Mouse (Mus musculus) heart, embryonic 11.5 days (tissue): ENCODE data around the gene Rpl7l1. TPM values are rescaled to one million over a fixed set of nuclear protein-coding genes. Genes with fewer than 3 reads are reported as not detected.

Experiments
- ATAC-seq: fragments of 200-750 bp; cut with Nextera tagmentation; replicated peaks from 2 replicates; pipeline ENCODE4 v1.8.0; 2017; ENCODE audit warnings: moderate library complexity; ENCODE audit not compliant: insufficient number of reproducible peaks, low FRiP score, low TSS enrichment
- H3K27ac ChIP-seq: fragments of 300-500 bp; sonication (generic); 2 replicates; pipeline ENCODE4 v1.5.1; 2014; ENCODE audit warnings: mild to moderate bottlenecking, low read depth, low read length
- H3K27me3 ChIP-seq: fragments of 300-500 bp; sonication (generic); 2 replicates; pipeline ENCODE4 v1.6.1; 2014; ENCODE audit warnings: mild to moderate bottlenecking, low read length, mixed read lengths; ENCODE audit not compliant: control insufficient read depth, insufficient read depth
- H3K36me3 ChIP-seq: fragments of 300-500 bp; sonication (generic); 2 replicates; pipeline ENCODE4 v1.6.1; 2014; ENCODE audit warnings: mild to moderate bottlenecking, low read length, moderate library complexity, mixed read lengths; ENCODE audit not compliant: control insufficient read depth, insufficient read depth
- H3K4me1 ChIP-seq: fragments of 300-500 bp; sonication (generic); 2 replicates; pipeline ENCODE4 v1.6.1; 2014; ENCODE audit warnings: low read length; ENCODE audit not compliant: control insufficient read depth, insufficient read depth
- H3K4me2 ChIP-seq: fragments of 300-500 bp; sonication (generic); 2 replicates; pipeline ENCODE4 v1.6.1; 2014; ENCODE audit warnings: mild to moderate bottlenecking, moderate library complexity
- H3K4me3 ChIP-seq: fragments of 300-500 bp; sonication (generic); 2 replicates; pipeline ENCODE4 v1.5.1; 2014; ENCODE audit warnings: low read depth, low read length
- H3K9ac ChIP-seq: fragments of 300-500 bp; sonication (generic); 2 replicates; pipeline ENCODE4 v1.6.1; 2014; ENCODE audit warnings: mild to moderate bottlenecking, low read depth, low read length, moderate library complexity
- H3K9me3 ChIP-seq: fragments of 300-500 bp; sonication (generic); replicated peaks from 2 replicates; pipeline ENCODE4 v1.6.1; 2016; ENCODE audit warnings: low read length; ENCODE audit not compliant: control insufficient read depth
- WGBS: fragments of 180-500 bp; shearing (Covaris S2); extraction: QIAGEN DNeasy Blood & Tissue Kit; methylation state at CpG from one replicate; pipeline ENCODE4 v1.1.7; 2014; ENCODE audit not compliant: insufficient replicate concordance; 5-methylcytosine and 5-hydroxymethylcytosine counted together
- polyA plus RNA-seq: library from polyadenylated mRNA; unstranded; fragments of >200 nt; fragmentation: Nextera tagmentation; extraction: Ambion mirVana; gene quantifications from 2 replicates; pipeline ENCODE4 v1.2.1, GENCODE M21; 2014

The Rpl7l1 gene
- polyA plus RNA-seq, 1 experiment from 2014 or later: 116 TPM

DNA sequence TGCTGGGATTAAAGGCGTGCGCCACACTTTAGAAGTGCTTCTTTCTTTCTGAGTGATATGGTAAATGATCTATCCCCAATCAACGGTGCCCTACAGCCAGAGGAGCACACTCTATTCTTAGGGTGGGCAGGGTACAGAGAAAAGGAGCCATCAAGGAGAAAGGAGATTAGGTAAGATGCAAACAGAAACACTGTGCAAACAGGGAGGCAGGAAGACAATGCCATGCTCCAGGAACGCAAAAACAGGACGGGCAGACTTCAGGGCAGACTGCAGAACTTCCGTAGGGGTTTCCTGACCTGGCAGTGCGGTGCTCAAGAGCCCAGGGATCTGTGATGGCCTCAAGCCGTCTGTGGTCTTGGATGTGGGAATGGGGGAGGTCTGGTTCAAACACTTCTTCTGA lies 31.2 kb upstream of the Rpl7l1 start:
- Histone ChIP-seq H3K9ac (no peak overlapping the region), H3K4me1 (no peaks in the 10 kb centered on the region), H3K9me3 (no peaks in the 10 kb centered on the region), H3K4me3 (no peak overlapping the region), H3K4me2 (no peak overlapping the region), H3K36me3 (0 out of 2 replicates have a peak, but pooled peaks cover 3% of the 10 kb centered on the region), H3K27ac (no peak overlapping the region), H3K27me3 (no peaks in the 10 kb centered on the region)
- 80% methylated on average over 8 of the region's 8 CpGs for WGBS
- no peak for ATAC-seq

DNA sequence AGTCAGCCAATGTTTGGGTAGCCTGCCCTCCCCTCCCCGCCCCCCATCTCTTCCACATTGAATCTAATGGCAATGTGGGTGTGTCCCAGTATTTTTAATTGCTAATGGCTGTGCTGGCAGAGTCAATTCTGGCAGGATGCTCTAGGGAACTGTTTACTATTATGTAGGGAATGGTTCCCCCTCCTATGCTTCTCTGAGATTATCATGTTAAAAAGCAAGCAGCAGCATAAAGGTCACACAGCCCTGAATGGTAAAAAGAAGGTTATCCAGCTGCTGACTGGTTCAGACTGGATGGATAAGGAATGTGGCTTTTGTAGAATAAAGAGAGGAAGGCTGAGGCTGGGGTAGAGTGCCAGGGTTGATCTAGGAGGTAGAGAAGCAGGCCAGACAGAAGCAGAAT lies 30.0 kb upstream of the Rpl7l1 start:
- H3K27ac ChIP-seq: no peak overlapping the region
- H3K9me3 ChIP-seq: no peaks in the 10 kb centered on the region
- H3K4me3 ChIP-seq: no peak overlapping the region
- 81% methylated on average over 1 of the region's 1 CpGs for WGBS
- no peak overlapping the region for H3K4me2 ChIP-seq
- H3K27me3 ChIP-seq: no peaks in the 10 kb centered on the region
- ATAC-seq: no peak
- no peaks in the 10 kb centered on the region for H3K4me1 ChIP-seq
- no peak overlapping the region for H3K9ac ChIP-seq
- H3K36me3 ChIP-seq: 0 out of 2 replicates have a peak, but pooled peaks cover 3% of the 10 kb centered on the region

DNA sequence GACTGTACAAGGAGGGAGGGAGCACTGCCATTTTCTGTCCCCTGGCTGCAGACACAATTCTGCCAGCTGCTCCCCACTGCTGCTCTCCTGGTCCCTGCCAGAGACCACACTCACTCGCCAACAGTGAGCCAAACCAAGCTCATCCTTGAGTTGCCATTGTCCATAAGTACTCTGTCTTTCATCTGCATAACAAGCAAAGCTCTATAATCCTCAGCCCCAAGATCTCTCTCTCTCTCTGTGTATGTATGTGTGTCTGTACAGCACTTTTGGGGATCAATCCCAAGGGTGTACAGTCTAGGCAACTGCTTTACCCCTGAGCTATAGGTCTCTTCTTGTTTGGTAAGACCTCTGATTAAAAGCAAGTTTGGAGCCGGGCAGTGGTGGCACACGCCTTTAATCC lies 28.2 kb upstream of the Rpl7l1 start:
- Histone ChIP-seq H3K4me2 (no peak overlapping the region), H3K27me3 (no peaks in the 10 kb centered on the region), H3K9ac (no peak overlapping the region), H3K9me3 (no peaks in the 10 kb centered on the region), H3K27ac (no peak overlapping the region), H3K36me3 (peaks cover 8% of the 10 kb centered on the region), H3K4me3 (no peak overlapping the region), H3K4me1 (no peaks in the 10 kb centered on the region)
- WGBS: 85% methylated on average over 3 of the region's 3 CpGs
- no peak for ATAC-seq

DNA sequence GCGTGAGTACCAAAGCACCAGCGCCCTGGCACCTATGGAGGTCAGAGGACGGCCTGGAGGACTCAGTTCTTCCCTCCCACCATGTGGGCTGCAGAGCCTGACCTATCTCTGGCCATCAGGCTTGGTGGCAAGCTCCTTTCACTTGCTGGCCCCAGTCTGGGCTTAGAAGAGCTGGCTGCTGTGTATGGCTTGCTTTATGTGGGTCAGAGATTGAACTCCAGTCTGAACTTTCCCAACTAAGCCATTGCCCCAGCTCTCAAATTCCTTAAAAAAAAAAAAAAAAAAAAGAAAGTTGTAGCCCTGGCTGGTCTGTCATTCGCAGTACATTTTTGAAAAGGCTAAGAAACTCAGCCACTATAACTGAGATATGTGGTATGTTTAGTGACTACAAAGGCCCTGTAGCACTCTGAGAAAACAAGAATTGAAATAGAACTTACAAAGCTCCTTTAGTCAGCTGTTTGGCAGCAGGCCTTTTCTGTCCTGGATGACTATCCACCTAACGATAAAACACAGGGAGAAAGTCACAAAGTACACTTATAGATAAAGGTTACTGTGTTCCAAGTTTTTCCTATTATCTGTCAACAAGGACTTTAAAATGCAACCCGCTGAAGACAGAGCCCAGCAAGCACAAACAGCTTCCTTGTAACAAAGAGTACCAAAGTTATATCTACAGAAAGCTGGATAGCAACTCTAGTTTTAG lies 26.8 kb upstream of the Rpl7l1 start:
- Histone ChIP-seq H3K36me3 (peaks cover 11% of the 10 kb centered on the region), H3K27me3 (no peaks in the 10 kb centered on the region), H3K4me3 (no peak overlapping the region), H3K27ac (no peak overlapping the region), H3K9ac (no peak overlapping the region), H3K9me3 (no peaks in the 10 kb centered on the region), H3K4me1 (no peaks in the 10 kb centered on the region), H3K4me2 (no peak overlapping the region)
- no peak for ATAC-seq
- 79% methylated on average over 6 of the region's 6 CpGs for WGBS

DNA sequence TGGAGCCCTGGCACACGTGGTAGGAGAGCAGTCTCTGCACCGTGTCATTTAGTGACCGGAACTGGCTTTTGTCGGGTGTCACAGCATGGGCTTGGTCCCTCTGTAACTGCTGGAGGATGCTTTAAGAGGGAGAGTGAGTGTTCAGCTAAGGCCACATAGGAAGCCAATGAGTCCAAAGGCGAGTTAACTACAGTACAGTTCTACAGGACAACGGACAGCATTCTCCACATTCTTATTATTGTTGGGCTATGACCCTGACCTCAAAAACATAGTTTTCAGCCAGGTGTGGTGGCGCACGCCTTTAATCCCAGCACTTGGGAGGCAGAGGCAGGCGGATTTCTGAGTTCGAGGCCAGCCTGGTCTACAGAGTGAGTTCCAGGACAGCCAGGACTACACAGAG lies 25.9 kb upstream of the Rpl7l1 start:
- no peaks in the 10 kb centered on the region for H3K9me3 ChIP-seq
- no peak overlapping the region for H3K27ac ChIP-seq
- ATAC-seq: no peak
- no peak overlapping the region for H3K4me3 ChIP-seq
- H3K4me2 ChIP-seq: no peak overlapping the region
- H3K36me3 ChIP-seq: peaks cover 7% of the 10 kb centered on the region
- no peak overlapping the region for H3K9ac ChIP-seq
- H3K4me1 ChIP-seq: no peaks in the 10 kb centered on the region
- WGBS: 89% methylated on average over 10 of the region's 10 CpGs
- H3K27me3 ChIP-seq: no peaks in the 10 kb centered on the region

DNA sequence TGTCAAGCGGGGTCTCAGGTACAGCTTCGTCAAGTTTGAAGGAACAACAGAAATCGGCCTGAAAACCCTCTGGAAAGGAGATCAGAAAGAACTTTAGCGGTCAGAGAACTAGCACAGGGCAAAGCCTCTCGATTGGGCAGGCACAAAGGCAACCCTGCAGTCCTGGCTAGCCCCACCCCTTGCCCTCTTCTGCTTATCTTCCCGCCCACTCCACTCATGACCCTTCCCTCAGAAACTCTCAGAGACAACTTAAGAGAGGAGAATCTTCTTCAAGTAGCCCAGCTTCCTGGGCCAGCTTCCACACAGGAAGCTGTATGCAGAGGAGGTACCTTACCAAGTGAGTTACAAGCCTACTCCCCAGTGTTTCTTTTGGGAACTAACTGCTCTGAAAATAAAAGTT lies 19.3 kb upstream of the Rpl7l1 start:
- 81% methylated on average over 6 of the region's 6 CpGs for WGBS
- H3K4me2 ChIP-seq: no peak overlapping the region
- H3K27ac ChIP-seq: no peak overlapping the region
- H3K9ac ChIP-seq: no peak overlapping the region
- H3K36me3 ChIP-seq: peaks cover 12% of the 10 kb centered on the region
- no peak overlapping the region for H3K4me3 ChIP-seq
- H3K4me1 ChIP-seq: 0 out of 2 replicates have a peak, but pooled peaks cover 3% of the 10 kb centered on the region
- no peaks in the 10 kb centered on the region for H3K27me3 ChIP-seq
- no peaks in the 10 kb centered on the region for H3K9me3 ChIP-seq
- ATAC-seq: no peak

DNA sequence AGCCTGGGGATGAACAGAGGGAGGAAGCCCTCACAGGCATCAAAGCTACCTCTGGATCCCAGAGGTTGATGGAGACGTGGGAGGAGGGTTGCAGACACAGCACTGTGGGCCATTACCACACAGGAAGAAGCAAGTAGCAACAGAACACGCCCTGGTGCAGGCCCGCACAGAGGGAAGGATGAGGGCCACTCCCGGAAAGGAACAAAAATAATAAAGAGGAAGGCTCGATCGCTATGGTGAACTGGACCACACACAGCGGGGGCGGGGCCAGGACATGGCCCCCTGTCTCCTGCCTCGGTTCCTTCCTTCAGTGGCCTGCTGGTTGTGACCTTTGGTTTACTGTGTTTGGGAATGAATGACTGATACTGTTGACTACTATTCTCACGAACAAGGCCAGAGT lies 17.2 kb upstream of the Rpl7l1 start:
- no peak for ATAC-seq
- H3K4me2 ChIP-seq: no peak overlapping the region
- no peak overlapping the region for H3K9ac ChIP-seq
- WGBS: 83% methylated on average over 10 of the region's 10 CpGs
- 0 out of 2 replicates have a peak, but pooled peaks cover 3% of the 10 kb centered on the region for H3K4me1 ChIP-seq
- no peaks in the 10 kb centered on the region for H3K27me3 ChIP-seq
- H3K9me3 ChIP-seq: no peaks in the 10 kb centered on the region
- no peak overlapping the region for H3K27ac ChIP-seq
- peaks cover 8% of the 10 kb centered on the region for H3K36me3 ChIP-seq
- no peak overlapping the region for H3K4me3 ChIP-seq

DNA sequence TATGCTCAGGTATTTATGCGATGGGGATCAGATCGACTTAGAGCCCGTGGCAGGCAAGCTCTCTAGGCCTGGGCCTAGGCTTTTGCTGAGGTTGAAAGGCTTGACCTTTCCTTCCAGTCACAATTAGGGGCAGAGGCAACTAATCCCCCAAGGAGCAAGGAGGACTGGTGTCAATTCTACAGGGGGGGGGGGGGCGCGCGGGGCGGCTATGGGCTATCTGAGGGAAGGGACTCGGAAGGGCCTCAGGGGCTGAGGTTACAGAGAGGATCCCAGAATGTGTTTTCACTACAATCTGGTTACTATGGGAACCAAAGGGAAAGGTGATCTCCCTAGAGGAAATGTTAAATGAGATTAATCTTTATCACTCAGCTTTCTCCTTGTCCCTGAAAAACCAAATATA lies 14.9 kb upstream of the Rpl7l1 start:
- no peak for ATAC-seq
- Histone ChIP-seq H3K36me3 (peaks cover 8% of the 10 kb centered on the region), H3K27me3 (no peaks in the 10 kb centered on the region), H3K4me1 (0 out of 2 replicates have a peak, but pooled peaks cover 3% of the 10 kb centered on the region), H3K4me2 (no peak overlapping the region), H3K9me3 (no peaks in the 10 kb centered on the region), H3K4me3 (no peak overlapping the region), H3K27ac (no peak overlapping the region), H3K9ac (no peak overlapping the region)
- 22% methylated on average over 8 of the region's 8 CpGs for WGBS

DNA sequence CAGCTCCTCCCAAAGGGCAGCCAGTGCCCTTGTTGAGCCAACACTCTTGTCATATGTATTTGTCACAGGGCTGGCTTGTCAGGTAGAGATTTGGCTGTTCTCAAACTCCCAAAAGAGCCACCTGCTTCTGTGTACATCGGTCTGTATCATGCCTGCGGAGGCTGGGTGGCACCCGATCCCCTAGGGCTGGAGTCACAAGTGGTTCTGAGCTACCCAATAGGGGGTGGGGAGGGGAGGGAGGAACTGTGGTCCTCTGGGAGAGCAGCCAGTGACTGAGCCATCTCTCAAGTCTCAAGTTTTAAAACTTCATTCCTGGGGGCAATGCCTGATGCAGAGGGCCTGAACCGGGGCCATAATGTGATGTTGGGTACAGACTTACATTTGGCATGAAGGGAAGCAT lies 14.3 kb upstream of the Rpl7l1 start:
- no peak for ATAC-seq
- WGBS: 80% methylated on average over 4 of the region's 4 CpGs
- Histone ChIP-seq H3K9me3 (no peaks in the 10 kb centered on the region), H3K9ac (no peak overlapping the region), H3K4me1 (0 out of 2 replicates have a peak, but pooled peaks cover 3% of the 10 kb centered on the region), H3K27me3 (no peaks in the 10 kb centered on the region), H3K4me3 (no peak overlapping the region), H3K36me3 (peaks cover 8% of the 10 kb centered on the region), H3K27ac (no peak overlapping the region), H3K4me2 (no peak overlapping the region)
